Mouse (Mus musculus) ovary, adult 18-20 months (tissue): ENCODE measurements at regions not wholly inside any gene's neighbourhood (a gene's known extent, or its start where the extent isn't known, plus 50 kb on each side); places are given as distances from the start of the nearest gene placed in this dataset.

Source experiments
- DNase-seq: peaks from one replicate; pipeline ENCODE4 v3.0.0; 2022; ENCODE audit warnings: low spot score, mixed read lengths

DNA sequence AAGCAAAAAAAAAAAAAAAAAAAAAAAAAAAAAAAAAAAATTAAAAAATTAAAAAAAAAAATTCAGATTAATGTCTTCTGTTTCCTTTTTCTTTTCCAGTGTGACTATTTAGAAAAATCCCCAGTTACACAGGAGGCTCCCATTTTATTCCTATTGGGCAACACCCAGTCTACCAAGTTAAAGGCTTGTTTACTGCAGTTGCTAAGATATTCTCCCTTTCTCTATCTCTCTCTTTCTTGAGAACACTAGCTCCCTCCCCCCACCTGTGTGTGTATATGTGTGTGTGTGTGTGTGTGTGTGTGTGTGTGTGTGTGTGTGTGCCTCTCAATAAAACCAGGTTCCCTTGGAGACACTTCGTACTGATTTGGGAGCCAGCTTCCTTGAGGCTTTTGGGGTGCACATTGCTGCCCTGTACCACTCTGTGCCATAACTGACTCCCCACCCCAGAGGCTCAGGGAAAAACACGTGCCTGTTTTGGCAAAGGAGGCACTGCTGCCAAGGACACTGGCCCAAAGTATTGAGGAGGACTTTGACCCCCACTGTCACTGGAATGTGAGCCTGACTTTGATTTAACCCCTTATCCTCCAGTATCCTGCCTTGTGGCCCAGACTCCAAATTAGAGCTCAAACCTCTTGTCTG, 50.3 kb downstream of the Anapc15-ps start:
- peak; percentile 69 for DNase-seq

DNA sequence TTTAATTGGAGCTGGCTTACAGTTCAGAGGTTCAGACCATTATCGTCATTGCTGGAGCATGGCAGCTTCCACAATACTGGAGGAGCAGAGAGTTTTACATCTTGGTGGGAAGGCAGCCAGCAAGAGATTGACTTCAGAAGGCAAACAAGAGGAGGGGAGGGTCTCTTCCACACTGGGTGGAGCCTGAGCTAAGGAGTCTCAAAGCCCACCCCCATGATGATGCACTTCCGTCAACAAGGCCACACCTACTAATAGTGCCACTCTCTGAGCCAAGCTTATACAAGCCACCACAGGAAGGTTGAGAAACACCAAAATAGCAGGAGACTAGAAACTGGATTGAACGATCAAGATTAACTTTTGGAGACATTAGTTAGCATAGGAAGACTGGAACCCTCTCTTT, 52.5 kb downstream of the Anapc15-ps start:
- no peak for DNase-seq

DNA sequence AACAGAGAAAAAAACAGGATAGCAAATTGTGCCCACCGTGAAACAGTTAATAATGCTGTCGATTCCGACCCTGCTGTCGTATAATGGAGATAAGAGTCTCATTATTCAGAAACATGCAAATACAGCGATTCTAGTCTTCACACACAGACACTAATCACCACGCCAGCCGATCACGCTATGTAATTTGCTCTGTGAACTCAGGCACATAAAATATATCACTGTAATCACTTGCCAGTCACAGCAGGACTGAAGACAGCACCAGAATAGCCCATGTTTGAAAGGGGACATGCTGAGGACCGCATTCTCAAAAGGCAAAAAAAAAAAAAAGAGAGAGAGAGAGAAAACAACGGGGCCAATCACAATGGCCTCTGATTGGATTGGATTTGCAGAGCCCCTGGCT, 53.6 kb downstream of the Anapc15-ps start:
- DNase-seq: no peak

DNA sequence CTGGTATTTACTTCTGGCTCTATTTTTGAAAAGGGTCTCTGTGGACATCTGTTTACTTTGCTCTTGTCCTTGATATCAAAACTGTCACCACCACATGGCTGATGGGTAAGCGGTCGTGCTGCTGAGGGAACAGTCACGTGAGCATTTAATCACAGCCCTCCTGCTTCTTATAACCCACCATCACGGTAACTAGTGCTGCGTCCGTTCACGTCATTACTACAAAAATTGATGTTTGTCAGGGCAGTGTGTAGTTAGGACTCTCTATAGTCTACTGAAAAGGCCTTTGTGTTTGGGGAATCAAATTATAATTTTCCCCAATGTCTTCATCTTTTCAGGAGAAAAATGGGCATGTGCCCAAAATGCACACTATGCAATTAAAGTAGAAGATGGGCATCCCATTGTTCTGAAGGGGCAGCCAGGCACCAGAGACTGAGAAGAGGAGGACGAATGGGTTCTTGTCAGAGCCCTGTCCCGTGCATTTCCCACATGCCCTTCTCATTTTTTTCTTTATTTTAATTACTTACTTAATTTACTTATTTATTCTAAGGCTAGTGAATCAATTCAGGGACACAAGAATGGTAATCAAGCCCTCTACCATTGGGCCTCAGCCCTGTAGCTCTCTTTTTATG, 54.6 kb upstream of the Nudt4 start:
- no peak for DNase-seq

DNA sequence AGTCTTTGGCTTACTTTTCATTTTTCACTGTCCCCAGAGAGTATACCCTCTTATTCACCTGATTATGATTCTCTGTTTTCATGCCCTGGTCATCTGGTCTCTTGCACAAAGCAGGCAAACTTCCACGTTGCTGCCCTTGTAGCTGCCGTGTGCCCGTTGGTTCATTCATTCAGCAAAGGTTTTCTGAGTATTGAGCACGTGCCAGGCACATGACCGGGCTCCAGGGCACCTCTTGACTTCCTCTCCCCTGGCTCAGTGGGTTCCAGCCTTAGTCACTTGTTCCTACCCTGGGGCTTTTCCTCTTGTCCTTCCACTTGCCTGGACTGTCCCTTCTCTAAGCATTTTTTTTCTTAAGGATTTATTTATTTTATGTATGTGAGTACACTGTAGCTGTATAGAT, 52.9 kb upstream of the Nudt4 start:
- DNase-seq: no peak

DNA sequence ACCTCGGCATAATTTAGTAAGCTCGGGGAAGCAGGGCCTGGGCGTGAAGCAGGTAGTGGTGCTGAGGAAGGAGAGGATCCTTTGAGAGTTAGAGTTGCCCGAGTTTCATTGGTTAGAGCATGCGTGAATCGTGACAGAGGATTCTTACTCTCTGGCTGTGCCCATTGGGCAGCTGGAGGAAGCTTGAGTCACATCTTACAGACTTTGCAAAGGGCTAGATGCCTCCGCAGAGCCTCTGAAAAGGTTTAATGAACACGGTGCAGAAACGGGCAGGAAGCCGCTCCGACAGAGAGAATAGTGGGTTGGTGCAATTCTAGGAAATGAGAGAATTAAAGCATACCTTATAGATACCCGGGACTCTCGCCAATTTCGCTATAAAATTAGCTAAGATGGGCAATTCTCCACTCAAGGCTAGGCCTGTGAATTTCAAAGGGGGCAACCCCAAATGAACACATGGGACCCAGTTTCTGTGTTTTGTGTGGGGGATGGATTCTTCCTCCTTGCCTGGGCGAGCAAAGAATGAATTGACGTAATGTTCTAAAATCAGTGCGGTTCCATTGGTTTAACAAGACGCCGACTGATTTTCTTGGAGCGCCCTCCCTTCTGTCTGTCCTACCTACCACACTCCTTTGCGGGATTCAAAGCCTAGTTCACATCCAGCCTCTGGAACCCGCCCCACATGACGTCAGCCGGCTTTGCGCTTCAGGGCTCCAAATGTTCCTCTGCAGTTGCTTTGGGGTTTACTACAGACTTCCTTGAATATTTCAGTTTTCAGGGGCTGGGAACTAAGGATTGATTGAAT, 52.1 kb upstream of the Nudt4 start:
- no peak for DNase-seq
